Mouse (Mus musculus) hindbrain, postnatal 0 days (tissue): ENCODE results near the gene Hibadh. TPM values are rescaled to one million over a fixed set of nuclear protein-coding genes. Genes with fewer than 3 reads are reported as not detected.

ENCODE experiments used
- ATAC-seq: fragments of 200-750 bp; cut with Nextera tagmentation; 2 replicates; pipeline ENCODE4 v1.8.0; 2017; ENCODE audit warnings: mild to moderate bottlenecking, moderate TSS enrichment, moderate library complexity
- DNase-seq: peaks from one replicate; pipeline ENCODE4 v3.0.0-alpha.2; 2015; ENCODE audit warnings: low spot score
- H3K27ac ChIP-seq: fragments of 300-500 bp; sonication (generic); 2 replicates; pipeline ENCODE4 v1.5.1; 2014; ENCODE audit warnings: mild to moderate bottlenecking
- H3K27me3 ChIP-seq: fragments of 300-500 bp; sonication (generic); 2 replicates; pipeline ENCODE4 v1.6.1; 2014; ENCODE audit warnings: low read length, mixed read lengths; ENCODE audit not compliant: insufficient read depth
- H3K36me3 ChIP-seq: fragments of 300-500 bp; sonication (generic); 2 replicates; pipeline ENCODE4 v1.6.1; 2014; ENCODE audit warnings: low read length, mixed read lengths; ENCODE audit not compliant: insufficient read depth
- H3K4me1 ChIP-seq: fragments of 300-500 bp; sonication (generic); 2 replicates; pipeline ENCODE4 v1.6.1; 2014; ENCODE audit warnings: antibody characterized with exemption, low read length, mixed read lengths; ENCODE audit not compliant: insufficient read depth
- H3K4me2 ChIP-seq: fragments of 300-500 bp; sonication (generic); 2 replicates; pipeline ENCODE4 v1.6.1; 2014; ENCODE audit warnings: low read depth, mild to moderate bottlenecking, low read length, moderate library complexity, mixed read lengths
- H3K4me3 ChIP-seq: fragments of 300-500 bp; sonication (generic); 2 replicates; pipeline ENCODE4 v1.5.1; 2014; ENCODE audit warnings: low read length
- H3K9ac ChIP-seq: fragments of 300-500 bp; sonication (generic); replicated peaks from 2 replicates; pipeline ENCODE4 v1.6.1; 2014; ENCODE audit warnings: mild to moderate bottlenecking, low read length, moderate library complexity, mixed read lengths
- H3K9me3 ChIP-seq: fragments of 300-500 bp; sonication (generic); 2 replicates; pipeline ENCODE4 v1.6.1; 2016; ENCODE audit warnings: low read length, mixed read lengths
- CTCF ChIP-seq: IDR thresholded peaks from 2 replicates; pipeline ENCODE4 v1.5.1; 2016; ENCODE audit warnings: antibody characterized with exemption, control low read depth, low read depth
- WGBS: fragments of 180-500 bp; shearing (Covaris S2); extraction: QIAGEN DNeasy Blood & Tissue Kit; methylation state at CpG from one replicate; pipeline ENCODE4 v1.1.7; 2014; 5-methylcytosine and 5-hydroxymethylcytosine counted together
- polyA plus RNA-seq: library from polyadenylated mRNA; unstranded; fragments of >200 nt; fragmentation: Nextera tagmentation; extraction: Ambion mirVana; gene quantifications from 2 replicates; pipeline ENCODE4 v1.2.1, GENCODE M21; 2015
- total RNA-seq: library from RNA; depleted of rRNA; stranded (reverse); fragments of >200 nt; gene quantifications from 2 replicates; pipeline ENCODE4 v1.2.3, GENCODE M21; 2014

Gene Hibadh
- total and polyA plus RNA-seq, 2 experiments from 2014 or later = 35.3 to 71.9 TPM

- WGBS = 56% methylated on average over 5 of the region's 5 CpGs
- Histone ChIP-seq H3K9me3 (no peaks in the 10 kb centered on the region), H3K36me3 (no peaks in the 10 kb centered on the region), H3K4me2 (no peak overlapping the region), H3K27me3 (no peaks in the 10 kb centered on the region), H3K27ac (no peak overlapping the region), H3K9ac (no peak overlapping the region), H3K4me3 (no peak overlapping the region), H3K4me1 (no peaks in the 10 kb centered on the region)
- ATAC-seq (no peak), DNase-seq (no peak)
- TF ChIP-seq CTCF = no peak
Measured at GRCm38 (mm10) chr6:52663021-52663420, 22.8 kb upstream of the Hibadh start.

- Histone ChIP-seq H3K27me3 (no peaks in the 10 kb centered on the region), H3K9ac (no peak overlapping the region), H3K36me3 (no peaks in the 10 kb centered on the region), H3K9me3 (peaks cover 4% of the 10 kb centered on the region; the same call in 1 of the 2 replicates), H3K4me3 (no peak overlapping the region), H3K4me1 (no peaks in the 10 kb centered on the region), H3K4me2 (no peak overlapping the region), H3K27ac (no peak overlapping the region)
- WGBS = 56% methylated on average over 4 of the region's 4 CpGs
- no peak for ATAC-seq
- TF ChIP-seq CTCF = no peak
- no peak for DNase-seq
Measured at GRCm38 (mm10) chr6:52655266-52655665, 15.1 kb upstream of the Hibadh start.

- Histone ChIP-seq H3K36me3 (no peaks in the 10 kb centered on the region), H3K4me2 (no peak overlapping the region), H3K27me3 (no peaks in the 10 kb centered on the region), H3K4me3 (no peak overlapping the region), H3K9me3 (no peaks in the 10 kb centered on the region), H3K27ac (no peak overlapping the region), H3K4me1 (no peaks in the 10 kb centered on the region), H3K9ac (no peak overlapping the region)
- DNase-seq (no peak), ATAC-seq (no peak)
- 83% methylated on average over 11 of the region's 11 CpGs for WGBS
- TF ChIP-seq CTCF = no peak
Measured at GRCm38 (mm10) chr6:52648806-52649205, 8.6 kb upstream of the Hibadh start.

- H3K4me3 ChIP-seq = no peak overlapping the region
- H3K4me2 ChIP-seq = no peak overlapping the region
- H3K27me3 ChIP-seq = no peaks in the 10 kb centered on the region
- no peaks in the 10 kb centered on the region for H3K4me1 ChIP-seq
- no peaks in the 10 kb centered on the region for H3K36me3 ChIP-seq
- 86% methylated on average over 6 of the region's 6 CpGs for WGBS
- DNase-seq = no peak
- no peaks in the 10 kb centered on the region for H3K9me3 ChIP-seq
- ATAC-seq = no peak
- H3K27ac ChIP-seq = no peak overlapping the region
- no peak overlapping the region for H3K9ac ChIP-seq
- TF ChIP-seq CTCF = no peak
Measured at GRCm38 (mm10) chr6:52648031-52648430, 7.8 kb upstream of the Hibadh start.

- Histone ChIP-seq H3K36me3 (no peaks in the 10 kb centered on the region), H3K9me3 (no peaks in the 10 kb centered on the region), H3K4me1 (no peaks in the 10 kb centered on the region), H3K9ac (no peak overlapping the region), H3K4me2 (no peak overlapping the region), H3K27ac (no peak overlapping the region), H3K27me3 (no peaks in the 10 kb centered on the region), H3K4me3 (no peak overlapping the region)
- TF ChIP-seq CTCF = no peak
- WGBS = 30% methylated on average over 5 of the region's 5 CpGs
- no peak for DNase-seq
- ATAC-seq = no peak
Measured at GRCm38 (mm10) chr6:52645926-52646325, 5.7 kb upstream of the Hibadh start.

- Histone ChIP-seq H3K9me3 (no peaks in the 10 kb centered on the region), H3K4me2 (no peak overlapping the region), H3K9ac (no peak overlapping the region), H3K4me1 (no peaks in the 10 kb centered on the region), H3K36me3 (no peaks in the 10 kb centered on the region), H3K27ac (no peak overlapping the region), H3K4me3 (no peak overlapping the region), H3K27me3 (no peaks in the 10 kb centered on the region)
- TF ChIP-seq CTCF = no peak
- DNase-seq = no peak
- 28% methylated on average over 7 of the region's 7 CpGs for WGBS
- ATAC-seq = no peak
Measured at GRCm38 (mm10) chr6:52642152-52642551, 2.0 kb upstream of the Hibadh start.

- DNase-seq (no peak), ATAC-seq (no peak)
- Histone ChIP-seq H3K4me1 (no peaks in the 10 kb centered on the region), H3K36me3 (no peaks in the 10 kb centered on the region), H3K9me3 (no peaks in the 10 kb centered on the region), H3K9ac (no peak overlapping the region), H3K27ac (no peak overlapping the region), H3K27me3 (no peaks in the 10 kb centered on the region), H3K4me2 (no peak overlapping the region), H3K4me3 (no peak overlapping the region)
- WGBS = 79% methylated on average over 3 of the region's 3 CpGs
- TF ChIP-seq CTCF = no peak
Measured at GRCm38 (mm10) chr6:52641076-52641475, 887 bp upstream of the Hibadh start.
